1 mouse cellular context compared by ENCODE assay signal in genomic region chr4:137412185-137412709, GRCm38 (mm10).
TF ChIP-seq lines count a peak whose summit lies in the region.

No protein-coding gene starts in this region.

TF ChIP-seq in myocyte, 11 proteins besides CTCF, POLR2A, EP300 and RAD21 (continued from another document):
- TF ChIP-seq MYOG (IDR thresholded peaks at IDR 0.05; ENCODE audit: control insufficient read depth in 1 of 3, insufficient read depth in 1 of 3, insufficient read length in 2 of 3, low read depth in 2 of 3) = peak in 2 of 3 experiments; percentile 22
